ENCODE assay signal across 18 mouse cellular contexts in genomic region chr14:120560987-120561386, GRCm38 (mm10).
DNase-seq lines count a peak whose midpoint lies in the region.
"Had no signal": no experiment of that assay in that cellular context is flagged by ENCODE, and none has a peak within 500 bp of the region (broad histone marks: within the 10 kb centered on the region; RNA-seq: fewer than 3 reads in every experiment).

No protein-coding gene starts in this region.

- DNase-seq in layer of hippocampus, adult 18-20 months (ENCODE audit: low spot score in 2 of 2): peak; percentile 15 to 48
- DNase-seq in layer of hippocampus, postnatal 25 days (ENCODE audit: extremely low spot score in 1 of 2, low spot score in 1 of 2): no peak
- peak; percentile 34 for DNase-seq in Muller cell, postnatal 12 days (ENCODE audit: inconsistent ontology term)
- peak; percentile 4 for DNase-seq in adipocyte (ENCODE audit: low spot score)
- peak; percentile 11 to 32 for DNase-seq in layer of hippocampus, postnatal 36 days
- no peak for DNase-seq in frontal cortex, postnatal 10 days (ENCODE audit: low spot score in 2 of 2)
- no peak for DNase-seq in adrenal gland, postnatal 36 days
- DNase-seq: cerebellum, adult 18-20 months; cerebellum, postnatal 25 days; embryo, embryonic 11 days; gastrocnemius, adult 2 months; kidney, adult 9 months; kidney, postnatal 14 days; liver, postnatal 0 days; midbrain, embryonic 14.5 days; retina, postnatal 1 day; right cerebral cortex, postnatal 25 days; thymus, postnatal 14 days had no signal

Comparison
In these comparisons a context has a peak if more than half of its experiments do, and no peak if none do; other contexts are left out.
1. DNase-seq: peak in layer of hippocampus, adult 18-20 months (2 of 2), Muller cell, postnatal 12 days (single experiment), adipocyte (single experiment) and layer of hippocampus, postnatal 36 days (2 of 2); none in layer of hippocampus, postnatal 25 days (0 of 2), frontal cortex, postnatal 10 days (0 of 2) and adrenal gland, postnatal 36 days (0 of 2).